Mouse (Mus musculus) brain, embryonic 14.5 days (tissue): ENCODE measurements around the gene Lrch1.

Source experiments
- CTCF ChIP-seq: fragments of 200-500 bp; IDR thresholded peaks from 2 replicates; pipeline ENCODE4 v1.5.1; 2012; ENCODE audit warnings: inconsistent platforms, mild to moderate bottlenecking, moderate library complexity, borderline replicate concordance; ENCODE audit not compliant: insufficient read depth, insufficient read length; ENCODE audit errors: extremely low read depth
- POLR2A ChIP-seq: fragments of 200-500 bp; IDR thresholded peaks from 2 replicates; pipeline ENCODE4 v1.6.1; 2012; ENCODE audit warnings: mild to moderate bottlenecking, inconsistent platforms, borderline replicate concordance; ENCODE audit not compliant: poor library complexity, insufficient read depth, insufficient read length, severe bottlenecking; ENCODE audit errors: extremely low read depth

GRCm38 (mm10) chr14:74787717-74788116 lies 160.0 kb downstream of the Lrch1 start:
- no peak for TF ChIP-seq CTCF
- no peak for TF ChIP-seq POLR2A
